Mouse (Mus musculus) cortical plate, adult 2 months (tissue): ENCODE measurements around the gene Kcnj14.

ENCODE experiments used
- CTCF ChIP-seq: fragments of 200-500 bp; IDR thresholded peaks from 2 replicates; pipeline ENCODE4 v1.5.1; 2011; ENCODE audit warnings: mild to moderate bottlenecking, control low read depth, low read length; ENCODE audit not compliant: insufficient read depth; ENCODE audit errors: extremely low read depth
- POLR2A ChIP-seq: fragments of 200-500 bp; IDR thresholded peaks from 2 replicates; pipeline ENCODE4 v1.6.1; 2011; ENCODE audit warnings: mild to moderate bottlenecking, low read length, control low read depth; ENCODE audit not compliant: insufficient read depth; ENCODE audit errors: extremely low read depth

DNA sequence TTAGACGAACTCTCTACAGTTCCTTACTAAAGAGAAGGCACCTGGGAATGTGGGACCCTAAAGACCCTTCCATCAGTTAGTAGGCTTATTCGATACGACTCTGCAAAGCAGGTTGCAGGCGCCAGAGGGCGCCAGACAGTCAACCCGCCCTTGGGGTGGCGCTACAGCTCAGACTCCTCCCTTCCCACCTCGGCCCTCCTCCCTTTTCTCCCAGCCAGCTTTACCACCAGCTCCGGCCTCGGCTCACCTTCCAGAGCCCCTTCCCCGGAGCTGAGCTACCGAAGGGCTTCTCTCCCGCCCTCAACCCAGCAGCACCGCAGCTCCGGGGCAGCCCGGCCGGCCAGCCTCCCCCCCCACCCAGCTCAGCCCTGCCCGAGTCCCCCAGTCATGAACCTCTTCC, 48.0 kb upstream of the Kcnj14 start, which contains the start of gene Kdelr1:
- TF ChIP-seq POLR2A (peak; percentile 82), CTCF (peak; percentile 82)
